Mouse (Mus musculus) brain, adult 2 months (tissue): Measurements from ENCODE around the gene 1700030K09Rik.
A peak's percentile ranks its signal among the peaks of the same experiment; 100 is the strongest.

Experiments
- DNase-seq: peaks from one replicate; pipeline ENCODE4 v3.0.0; 2011; ENCODE audit warnings: low read depth, low spot score

The 1700030K09Rik gene

DNA sequence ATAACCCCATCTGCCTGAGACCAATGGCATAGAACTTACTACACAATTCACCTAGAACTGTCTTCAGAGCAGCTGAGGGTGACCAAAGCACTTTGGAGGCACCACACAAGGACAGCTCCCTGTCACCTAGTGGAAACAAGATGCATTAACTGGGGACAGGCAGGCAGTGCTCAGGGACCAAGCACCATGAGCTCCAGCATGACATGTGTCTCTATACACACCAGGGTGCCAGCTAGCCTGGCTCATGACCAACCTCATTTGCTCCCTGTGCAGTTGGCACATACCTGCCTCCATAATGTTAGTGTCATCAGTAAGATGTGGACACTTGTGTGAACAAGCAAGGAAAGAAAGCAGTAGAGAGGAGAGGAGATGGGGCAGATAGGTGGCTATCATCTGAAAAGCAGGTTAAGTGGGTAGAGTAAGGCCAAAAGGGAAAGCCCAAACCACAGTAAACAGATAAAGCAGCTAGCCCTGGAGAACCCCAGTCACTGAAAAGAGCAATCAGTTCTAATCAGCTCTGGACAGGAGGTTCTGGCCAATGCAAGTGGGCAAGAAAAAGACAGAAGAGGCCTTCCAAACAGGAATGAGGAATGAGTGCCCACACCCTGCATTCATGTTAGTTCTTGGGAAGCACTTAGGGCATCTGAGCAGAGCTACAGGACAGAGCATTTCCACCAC lies 61.1 kb downstream of the 1700030K09Rik start:
- peak; percentile 52 for DNase-seq

DNA sequence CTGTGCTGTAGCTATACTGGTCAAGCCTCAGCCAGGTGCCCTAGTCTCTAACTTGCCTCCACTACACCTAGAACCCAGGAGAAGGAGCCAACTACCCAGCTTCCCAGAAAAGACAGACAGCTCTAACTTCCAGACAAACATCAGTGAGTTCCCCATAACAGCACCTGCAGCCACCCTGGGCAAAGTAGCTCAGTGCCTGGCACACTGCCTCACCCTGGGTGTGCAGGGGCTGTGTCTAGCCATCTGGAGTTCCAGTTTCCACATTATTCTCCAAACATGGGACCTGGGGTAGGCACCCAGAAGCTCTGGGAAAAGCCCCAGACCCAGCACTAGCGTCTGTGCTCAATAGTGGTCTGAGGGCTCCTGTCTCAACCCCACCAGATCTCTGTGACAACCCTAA lies 63.8 kb downstream of the 1700030K09Rik start:
- no peak for DNase-seq
